Mouse (Mus musculus) midbrain, embryonic 15.5 days (tissue): ENCODE measurements around the gene Isca2. TPM values are rescaled to one million over a fixed set of nuclear protein-coding genes. Genes with fewer than 3 reads are reported as not detected.

Experiments
- polyA plus RNA-seq: library from polyadenylated mRNA; unstranded; fragments of >200 nt; fragmentation: Nextera tagmentation; extraction: Ambion mirVana; gene quantifications from 2 replicates; pipeline ENCODE4 v1.2.1, GENCODE M21; 2015

The Isca2 gene
- polyA plus RNA-seq, 1 experiment from 2014 or later = 139 TPM

Other genes with a start within 250 kb of the Isca2 start
- 1.5 and 1.7 TPM in 2 replicates for gene Vsx2, start 203.5 kb upstream of the Isca2 start, polyA plus RNA-seq
- 13.5 and 15.6 TPM in 2 replicates for gene Abcd4, start 155.8 kb upstream of the Isca2 start, polyA plus RNA-seq
- gene Vrtn, start 132.2 kb upstream of the Isca2 start, polyA plus RNA-seq = 0.09 TPM in 1 of 2 replicates, not detected in the other
- gene Syndig1l, start 74.4 kb upstream of the Isca2 start, polyA plus RNA-seq = 12.9 and 14.5 TPM in 2 replicates
- gene Npc2, start 99 bp upstream of the Isca2 start, polyA plus RNA-seq = 58.3 and 59.9 TPM in 2 replicates
- gene Ltbp2, start 103.3 kb downstream of the Isca2 start, polyA plus RNA-seq = 0.25 and 0.32 TPM in 2 replicates
- 79.5 and 81.8 TPM in 2 replicates for gene Fcf1, start 197.6 kb downstream of the Isca2 start, polyA plus RNA-seq
- 34.5 and 36.6 TPM in 2 replicates for gene Arel1, start 197.6 kb downstream of the Isca2 start, polyA plus RNA-seq
- gene Ylpm1, start 223.1 kb downstream of the Isca2 start, polyA plus RNA-seq = 34.8 and 37.0 TPM in 2 replicates